Mouse (Mus musculus) spleen, postnatal 36 days (tissue): Measurements from ENCODE around the gene Soat2.

Experiments used
- DNase-seq, 2 experiments: peaks; one replicate each; pipeline ENCODE4 v3.0.0; 2022; ENCODE audit warnings: low spot score in 2 of 2, mixed read lengths in 1 of 2

Gene Soat2

DNA sequence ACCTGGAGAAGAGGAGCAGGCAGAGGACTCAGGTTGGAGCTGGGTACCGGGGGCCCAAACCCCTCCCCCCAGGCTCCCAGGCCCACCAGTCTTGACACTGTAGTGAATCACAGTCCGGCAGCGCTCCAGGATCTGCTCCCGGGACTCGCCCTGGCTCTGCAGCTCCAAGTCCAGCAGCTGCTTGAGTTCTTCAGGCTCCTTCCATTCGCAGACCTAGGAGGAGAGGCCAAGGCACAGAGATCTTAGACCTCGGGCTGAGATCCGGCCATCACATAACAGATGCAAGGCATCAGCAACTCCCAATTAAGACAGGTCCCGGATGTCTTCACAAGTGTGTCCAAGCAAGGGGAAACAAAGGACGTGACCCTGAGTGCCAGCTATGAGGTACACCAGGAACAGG is 37.8 kb downstream of the Soat2 start:
- no peak for DNase-seq

DNA sequence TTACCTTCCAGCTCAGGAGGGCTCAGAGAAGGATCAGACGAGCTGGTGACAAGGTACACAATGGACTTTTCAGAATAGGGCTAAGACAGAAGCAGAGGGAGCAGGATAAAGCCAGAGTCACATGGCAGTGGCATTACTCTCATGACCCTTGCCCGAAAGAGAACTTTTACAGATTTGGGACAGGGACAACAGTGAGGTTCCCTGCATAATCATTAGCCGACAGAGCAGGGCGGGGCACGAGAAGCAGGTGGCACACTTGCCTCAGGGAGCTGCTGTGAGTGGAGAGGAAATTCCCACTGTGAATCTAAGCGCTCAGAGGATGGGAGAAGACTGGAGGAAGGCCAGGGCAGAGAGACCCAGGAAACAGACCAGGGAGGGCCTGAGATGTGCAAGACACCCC is 38.6 kb downstream of the Soat2 start:
- no peak for DNase-seq

DNA sequence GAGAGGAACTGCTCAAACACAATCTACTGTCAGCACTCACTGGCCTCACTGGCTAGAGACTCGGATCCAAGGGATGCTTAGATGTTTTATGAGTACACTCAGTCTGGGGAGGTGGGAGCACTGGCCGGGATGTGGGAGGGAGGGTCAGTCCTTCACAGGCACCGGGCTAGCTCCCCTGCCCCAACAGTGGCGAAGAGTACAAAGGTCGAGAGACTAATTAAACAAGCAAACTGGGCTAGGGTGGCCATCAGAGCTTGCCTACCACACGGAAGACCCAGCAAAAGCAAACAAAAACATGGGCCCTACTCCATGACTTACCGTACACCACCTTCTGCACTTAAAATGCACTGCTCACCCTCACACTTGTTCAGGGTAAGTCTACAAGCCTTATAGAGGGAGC is 41.4 kb downstream of the Soat2 start:
- no peak for DNase-seq

DNA sequence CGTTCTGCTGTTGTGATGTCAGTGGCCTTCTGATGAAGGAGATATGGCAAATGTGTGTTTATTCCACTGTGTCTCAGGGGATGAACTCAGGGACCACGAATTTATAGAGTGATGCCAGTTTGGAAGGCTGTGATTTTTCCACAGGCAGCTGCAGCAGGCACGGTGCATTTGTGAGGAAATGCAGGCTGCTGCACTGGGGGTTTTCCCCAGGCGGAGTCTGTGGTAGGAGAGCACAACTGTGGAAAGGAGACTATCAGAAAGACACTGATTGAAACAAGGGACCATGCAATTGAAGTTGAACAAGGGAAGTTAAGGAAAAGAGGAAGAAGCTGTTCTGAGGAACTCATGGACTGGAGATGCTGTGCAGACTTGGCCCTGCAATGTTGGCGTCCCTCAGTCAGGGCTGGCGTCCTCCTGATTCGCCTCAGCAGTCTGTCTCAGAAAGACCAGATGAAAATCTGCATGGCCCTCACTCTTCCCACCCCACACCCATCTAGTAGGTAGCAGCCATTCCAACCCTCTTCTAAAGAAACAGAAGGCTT is 42.0 kb downstream of the Soat2 start:
- no peak for DNase-seq

DNA sequence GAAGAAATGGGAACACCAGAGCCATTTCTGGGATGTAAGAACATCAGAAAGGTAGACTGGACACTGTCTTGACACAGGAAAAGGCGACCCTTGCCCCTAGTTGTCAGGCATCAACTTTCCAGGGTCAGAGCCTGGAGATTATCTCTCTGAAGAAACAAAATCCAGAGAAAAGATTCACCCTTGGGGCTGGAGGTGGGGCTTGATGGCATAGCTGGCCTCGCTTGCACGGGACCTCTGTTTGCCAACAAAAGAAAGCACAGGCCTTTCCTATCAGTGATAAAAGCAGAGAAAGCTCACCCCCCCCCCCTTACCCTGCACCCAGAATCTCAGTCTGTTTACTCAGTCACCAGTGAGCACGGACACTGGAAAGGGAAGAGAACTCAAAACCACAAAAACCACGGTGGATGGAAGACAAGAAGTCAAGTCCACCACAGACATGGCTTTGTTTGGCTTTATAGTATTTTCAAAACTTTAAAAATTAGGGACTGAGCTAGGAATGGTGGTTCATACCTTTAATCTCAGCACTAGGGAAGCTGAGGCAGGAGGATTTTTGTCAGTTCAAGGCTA is 42.6 kb downstream of the Soat2 start:
- no peak for DNase-seq

DNA sequence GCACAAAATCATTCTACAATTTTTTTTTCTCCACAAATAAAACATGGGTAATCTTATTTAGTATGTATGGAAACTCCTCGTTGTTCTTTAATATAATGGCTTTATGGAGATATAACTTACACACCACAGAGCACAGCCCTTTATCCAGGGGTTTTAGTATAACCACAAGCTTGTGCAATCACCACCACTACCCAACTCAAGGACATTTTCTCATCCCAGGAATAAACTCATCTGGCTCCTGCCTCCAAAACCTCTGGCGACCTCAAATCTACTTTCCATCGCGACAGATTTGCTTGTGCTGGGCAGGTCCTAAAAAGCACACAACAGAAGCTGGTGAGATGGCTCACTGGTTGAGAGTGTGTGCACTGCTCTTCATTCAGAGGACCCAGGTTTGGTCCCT is 43.3 kb downstream of the Soat2 start:
- DNase-seq, result no peak

DNA sequence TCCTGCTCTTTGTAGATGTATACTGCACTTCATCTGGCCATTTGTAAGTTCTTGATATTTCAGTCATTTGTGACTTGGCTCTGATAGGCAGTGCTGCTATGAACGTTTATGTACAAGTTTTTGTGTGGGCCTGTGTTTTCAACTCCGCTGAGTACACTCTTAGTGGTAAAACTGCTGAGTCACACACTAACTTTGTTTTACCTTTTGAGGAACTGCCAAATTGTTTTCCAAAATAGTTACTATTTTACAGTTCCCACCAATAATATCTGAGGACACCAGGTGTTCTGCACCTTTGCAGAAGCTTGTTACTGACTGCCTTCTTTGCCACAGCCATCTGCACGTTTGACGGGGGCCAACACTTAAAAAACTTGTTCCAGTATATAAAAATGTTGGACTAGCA is 44.1 kb downstream of the Soat2 start:
- DNase-seq, result no peak

DNA sequence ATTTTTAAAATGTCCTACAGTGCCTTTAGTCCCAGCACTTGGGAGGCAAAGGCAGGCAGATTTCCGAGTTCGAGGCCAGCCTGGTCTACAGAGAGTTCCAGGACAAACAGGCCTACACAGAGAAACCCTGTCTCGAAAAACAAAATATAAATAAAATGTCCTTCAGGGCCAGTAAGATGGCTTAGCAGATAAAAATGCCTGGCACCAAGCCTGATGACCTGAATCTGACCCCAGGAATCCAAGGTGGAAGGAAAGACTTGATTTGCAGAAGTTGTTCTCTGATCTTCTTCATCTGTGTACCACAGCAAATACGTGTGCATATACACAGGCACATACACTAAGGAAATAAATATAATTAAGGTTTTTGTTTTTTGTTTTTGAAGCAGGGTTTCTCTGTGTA is 45.0 kb downstream of the Soat2 start:
- DNase-seq, result no peak

DNA sequence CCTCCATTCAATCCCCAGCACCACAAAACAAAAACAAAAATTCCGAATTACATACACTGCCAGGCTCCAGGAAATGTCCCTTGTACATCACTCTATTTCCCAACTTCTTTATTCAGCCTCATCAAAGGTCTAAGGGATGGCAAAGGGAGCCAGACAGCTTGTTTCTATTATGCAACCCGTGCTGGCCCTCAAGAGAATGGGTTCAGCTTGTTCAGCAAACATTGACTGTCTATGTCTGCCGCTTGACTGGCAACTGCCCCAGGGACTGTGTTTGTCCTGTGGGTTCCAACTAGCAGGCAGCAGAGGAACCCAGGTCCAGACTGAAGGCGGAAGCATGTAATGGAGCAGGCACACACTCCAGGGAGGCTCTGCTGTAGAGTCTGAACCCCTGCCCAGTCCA is 48.5 kb downstream of the Soat2 start:
- DNase-seq, result no peak

DNA sequence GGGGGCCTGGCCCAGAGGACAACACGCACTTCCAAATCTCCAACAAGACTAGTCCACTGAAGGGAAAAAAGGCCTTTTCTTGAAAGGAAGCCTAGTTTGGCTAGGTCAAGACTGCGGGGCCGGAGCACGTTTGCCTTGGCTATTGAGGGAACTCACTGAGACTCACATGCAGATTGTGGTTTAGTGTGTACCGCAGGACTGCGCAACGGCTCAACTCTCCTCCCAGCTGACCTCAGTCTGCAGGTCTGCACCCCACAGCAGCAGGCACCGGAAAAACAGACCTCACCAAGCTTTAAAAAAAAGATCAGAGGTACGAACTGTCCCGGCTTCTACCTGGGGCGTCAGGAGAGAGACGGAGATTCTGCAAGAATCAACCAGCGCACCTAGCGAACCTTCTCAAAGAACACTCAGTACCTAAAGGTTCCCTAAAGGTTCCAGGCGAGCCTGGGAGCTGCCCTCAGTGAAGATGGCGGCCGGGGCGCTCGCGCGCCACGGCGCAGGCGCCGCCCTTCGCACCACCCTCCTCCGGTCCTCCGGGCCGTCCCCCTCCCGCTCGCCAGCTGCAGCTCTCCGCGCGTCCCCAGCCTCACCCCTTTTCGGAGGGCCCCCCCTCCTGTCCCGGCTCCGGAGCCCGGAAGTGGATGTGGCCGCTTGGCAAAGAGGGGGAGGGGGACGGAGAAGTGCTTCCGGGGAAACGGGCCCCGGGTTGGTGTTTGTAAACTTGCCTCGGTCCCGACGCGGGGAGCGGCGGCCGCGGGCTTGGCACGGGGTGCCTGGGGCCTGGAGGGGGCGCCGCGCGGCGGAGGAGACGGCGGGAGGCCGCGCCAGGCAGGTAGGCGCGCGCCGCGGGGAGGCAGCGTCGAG is 52.9 kb downstream of the Soat2 start, which contains the start of gene Zfp740:
TSS of gene Zfp740 (plus strand) at position 279 of the 864 bp plus-strand sequence.
- DNase-seq, result peak; percentile 95 to 97

DNA sequence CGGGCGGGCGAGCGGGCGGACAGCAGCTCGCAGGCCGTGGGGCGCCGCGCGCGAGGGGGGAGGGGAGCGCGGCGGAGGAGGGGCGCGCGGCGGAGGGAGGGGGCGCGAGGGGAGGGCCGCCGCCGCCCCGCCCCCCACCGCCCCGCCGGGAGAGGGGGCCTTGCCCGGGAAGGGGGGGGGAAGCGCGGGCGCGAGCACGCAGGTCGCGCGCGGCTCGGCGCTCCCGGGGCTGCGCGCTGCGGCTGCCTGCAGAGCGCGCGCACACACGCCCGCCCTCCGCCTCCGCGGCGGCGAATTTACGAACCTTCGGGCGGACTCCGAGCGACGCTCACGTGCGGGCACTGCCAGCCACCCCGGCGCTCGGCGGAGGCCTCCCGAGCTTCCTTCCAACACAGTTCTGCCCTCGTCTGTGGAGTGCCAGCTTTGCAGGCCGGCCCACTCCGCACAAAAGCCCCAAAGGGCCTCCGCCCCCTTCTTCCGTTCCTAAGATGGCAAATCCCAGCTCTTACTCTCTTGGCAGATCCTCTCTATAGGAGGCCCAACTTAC is 53.6 kb downstream of the Soat2 start:
- peak; percentile 65 to 67 for DNase-seq

DNA sequence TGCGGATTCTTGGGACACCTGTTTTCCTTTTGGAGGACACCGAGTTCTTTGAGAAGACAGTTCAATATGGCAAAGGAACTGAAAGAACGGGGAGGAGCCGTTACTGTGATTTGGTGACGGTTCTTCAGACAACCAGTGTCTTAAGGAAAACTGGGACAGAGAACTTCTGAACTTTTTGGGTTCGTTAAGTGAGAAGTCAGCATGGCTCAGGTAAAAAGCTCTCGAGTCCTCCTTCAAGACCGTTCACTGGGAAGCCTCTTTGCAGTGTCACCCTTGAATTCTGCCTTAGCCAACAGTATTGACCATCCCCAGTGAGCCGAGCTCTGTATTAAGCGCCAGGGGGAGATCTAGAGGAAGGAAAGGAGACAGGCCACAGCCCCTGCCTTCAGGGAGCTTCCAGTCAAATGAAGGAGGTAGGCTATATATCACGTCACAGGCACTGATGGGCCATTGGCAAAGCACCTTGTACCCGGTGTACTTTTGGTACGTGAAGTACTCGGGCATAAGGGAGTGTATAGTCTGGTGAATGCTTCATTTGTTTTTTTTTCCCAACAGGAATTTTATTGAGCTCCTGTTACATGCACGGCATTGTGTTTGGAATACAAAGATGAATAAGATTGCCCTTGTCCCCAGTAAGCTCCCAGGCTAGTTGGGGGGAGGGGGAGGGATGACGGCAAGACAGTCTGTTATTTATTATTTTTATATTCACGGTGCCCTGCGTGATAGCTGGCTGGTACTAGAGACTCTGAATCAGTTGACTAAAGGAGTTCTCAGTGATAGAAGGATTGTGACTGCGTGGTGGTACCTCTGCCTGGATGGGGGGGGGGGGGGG is 54.6 kb downstream of the Soat2 start, which contains the start of gene Csad:
TSS of gene Csad (minus strand) at position 51 of the 832 bp plus-strand sequence.
- DNase-seq, result no peak

DNA sequence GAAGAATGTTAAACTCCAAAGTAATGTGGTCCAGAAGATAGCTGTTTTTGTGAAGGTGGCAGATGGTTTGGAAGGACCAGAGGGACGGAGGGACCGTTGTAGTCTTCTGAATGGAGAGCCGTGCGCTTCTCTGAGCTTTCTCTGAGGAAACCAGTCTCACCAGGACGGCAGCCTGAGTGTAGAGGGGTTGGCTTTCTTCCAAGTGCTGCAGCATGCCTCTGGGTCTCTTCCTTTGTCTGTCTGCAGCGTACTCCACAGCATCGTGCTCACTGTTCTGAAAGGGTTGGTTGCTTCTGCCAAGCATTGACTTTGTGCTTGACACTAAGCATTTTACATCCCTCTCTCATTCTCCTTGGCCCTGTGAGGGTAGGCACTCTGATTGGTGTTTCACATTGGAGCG is 55.5 kb downstream of the Soat2 start:
- DNase-seq, result no peak

DNA sequence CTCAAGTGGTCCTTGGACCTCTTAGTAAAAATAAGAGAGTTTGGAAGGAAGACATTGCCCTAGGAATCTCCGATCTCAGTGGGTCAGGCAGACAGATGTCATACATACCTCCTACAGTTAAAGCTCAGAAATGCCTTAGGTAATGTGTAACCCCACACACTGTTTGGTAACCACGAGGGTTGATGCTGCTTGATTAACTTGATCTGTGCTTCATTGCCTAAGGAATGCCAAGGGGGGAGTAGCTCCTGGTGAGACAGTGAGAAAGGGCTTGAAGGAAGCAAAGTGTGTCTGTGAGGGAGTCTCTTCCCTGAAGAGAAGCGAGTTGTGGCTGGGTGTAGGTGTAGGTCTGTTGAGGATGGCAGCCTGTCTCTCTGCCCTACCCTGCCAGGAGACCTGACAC is 57.0 kb downstream of the Soat2 start:
- DNase-seq, result no peak

DNA sequence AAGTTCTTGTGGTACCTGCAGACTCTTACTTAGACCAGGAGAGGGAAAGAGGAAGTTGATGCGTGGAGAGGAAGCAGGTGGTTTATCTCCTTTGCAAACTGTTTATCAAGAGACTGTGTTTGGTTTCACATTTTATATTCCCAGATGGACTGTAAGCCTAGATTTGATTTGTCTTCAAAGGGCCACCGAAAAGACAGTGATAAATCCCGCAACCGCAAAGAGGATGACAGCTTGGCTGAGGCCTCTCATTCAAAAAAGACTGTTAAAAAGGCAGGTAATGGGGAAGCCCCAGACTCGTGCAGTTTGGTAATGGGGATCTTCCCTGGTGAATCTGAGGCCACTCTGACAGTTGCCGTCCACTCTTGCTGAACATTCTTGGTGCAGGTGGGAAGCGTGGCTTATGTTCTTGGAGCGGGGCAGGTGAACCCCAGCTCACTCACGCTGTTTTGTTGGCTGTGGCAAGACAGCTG is 57.8 kb downstream of the Soat2 start:
- peak; percentile 47 to 54 for DNase-seq

DNA sequence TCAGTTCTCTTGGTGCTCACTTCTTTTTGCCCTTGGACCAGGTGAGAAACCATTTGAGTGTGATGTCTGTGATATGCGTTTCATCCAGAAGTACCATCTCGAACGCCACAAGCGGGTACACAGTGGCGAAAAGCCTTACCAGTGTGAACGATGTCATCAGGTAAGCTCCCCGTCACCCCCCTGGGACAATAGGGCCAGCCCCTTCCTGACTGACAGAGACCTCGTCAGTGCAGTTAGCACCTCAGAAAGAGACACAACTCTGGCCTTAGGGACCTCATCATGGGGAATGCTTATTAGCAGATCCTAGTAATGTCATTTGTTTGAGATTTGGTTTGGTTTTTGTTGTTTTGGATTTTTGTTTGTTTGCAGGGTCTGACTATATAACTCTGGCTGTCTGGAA is 58.8 kb downstream of the Soat2 start:
- DNase-seq, result peak; percentile 32 to 39

DNA sequence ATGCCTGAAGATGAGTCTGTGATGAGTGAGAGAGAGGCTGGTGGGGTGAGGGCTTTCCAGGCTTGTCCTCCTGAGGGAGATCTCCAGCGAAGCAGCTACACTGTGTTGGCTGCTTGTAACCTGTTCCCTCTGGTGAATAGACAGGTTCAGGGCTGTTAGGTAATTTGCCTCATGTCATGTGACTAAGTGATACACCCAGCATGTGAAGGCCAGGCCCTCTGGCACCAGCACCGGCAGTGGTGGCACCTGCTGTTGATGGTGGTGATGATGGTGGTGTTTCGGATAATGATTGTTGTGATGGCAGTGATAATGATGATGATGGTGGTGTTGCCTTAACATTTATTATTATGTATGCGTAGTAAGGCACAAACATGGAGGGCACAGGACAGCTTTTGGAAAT is 60.5 kb downstream of the Soat2 start:
- no peak for DNase-seq

DNA sequence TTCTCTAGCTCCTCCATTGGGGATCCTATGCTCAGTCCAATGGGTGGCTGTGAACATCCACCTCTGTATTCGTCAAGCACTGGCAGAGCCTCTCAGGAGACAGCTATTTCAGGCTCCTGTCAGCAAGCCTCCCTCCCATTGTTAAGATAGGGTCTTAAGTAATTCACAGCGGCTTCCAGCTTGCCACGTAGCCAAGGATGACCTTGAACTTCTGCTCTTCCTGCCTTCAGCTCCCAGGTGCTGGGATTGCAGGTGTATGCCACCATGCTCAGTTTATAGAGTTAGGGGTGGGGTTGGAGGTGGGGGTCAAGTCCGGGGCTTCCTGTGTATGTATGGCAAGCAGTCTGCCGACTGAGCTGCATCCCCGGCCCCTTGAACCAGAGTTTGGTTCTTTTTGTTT is 61.6 kb downstream of the Soat2 start:
- no peak for DNase-seq
